Mouse (Mus musculus): ENCODE measurements around the gene Olfr531. TPM values are rescaled to one million over a fixed set of nuclear protein-coding genes. Genes with fewer than 3 reads are reported as not detected.

The Olfr531 gene
- not detected in 2 replicates for polyA plus RNA-seq (2012; rRNA removed)

DNA sequence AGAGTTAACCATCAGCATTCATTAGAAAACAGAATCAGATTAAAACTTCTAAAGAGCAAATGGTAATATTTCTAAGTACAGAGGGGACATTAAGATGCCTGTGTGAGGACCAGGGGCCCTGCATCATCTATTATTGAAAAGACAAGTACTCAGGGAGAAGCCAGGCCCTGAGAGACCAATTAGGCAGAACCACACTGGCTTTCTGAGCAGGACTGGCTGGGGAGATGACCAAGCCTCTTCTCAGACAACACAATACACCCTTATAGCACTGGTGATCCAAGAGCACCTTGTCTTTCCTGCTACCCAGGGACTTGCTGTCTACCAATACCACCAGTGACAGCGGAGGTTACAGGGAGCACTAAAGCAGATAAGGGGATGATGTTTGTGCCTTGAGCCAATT, at the start of gene Olfr531:
TSS of gene Olfr531 (minus strand) at position 101 of the 400 bp plus-strand sequence.
- Histone ChIP-seq H3K27me3 (ENCODE audit: control insufficient read depth, insufficient read depth, low read length) (no peaks in the 10 kb centered on the region), H3K4me3 (ENCODE audit: extremely low read depth, insufficient read depth, insufficient read length) (no peak within 1 kb of the TSS), H3K36me3 (ENCODE audit: control insufficient read depth, insufficient read depth, low read length) (no peaks in the 10 kb centered on the region), H3K4me1 (ENCODE audit: control insufficient read depth, insufficient read depth, insufficient read length) (no peaks in the 10 kb centered on the region), H3K27ac (ENCODE audit: insufficient read depth, low read length) (no peak within 1 kb of the TSS)
- no peak for DNase-seq (ENCODE audit: low read depth in 1 of 2, low spot score in 2 of 2)
- 91% methylated on average over 1 of the region's 1 CpGs for WGBS
- TF ChIP-seq POLR2A (IDR thresholded peaks at IDR 0.05; ENCODE audit: low read depth, low read length) (no peak), CTCF (IDR thresholded peaks at IDR 0.05; ENCODE audit: extremely low read depth, insufficient read depth, insufficient read length, insufficient replicate concordance) (no peak)

GRCm38 (mm10) chr7:140443141-140443540, 40.4 kb upstream of the Olfr531 start:
- no peak overlapping the region for H3K4me3 ChIP-seq (ENCODE audit: extremely low read depth, insufficient read depth, insufficient read length)
- DNase-seq (ENCODE audit: low read depth in 1 of 2, low spot score in 2 of 2): no peak
- 86% methylated on average over 1 of the region's 1 CpGs for WGBS
- TF ChIP-seq CTCF (IDR thresholded peaks at IDR 0.05; ENCODE audit: extremely low read depth, insufficient read depth, insufficient read length, insufficient replicate concordance) (no peak), POLR2A (IDR thresholded peaks at IDR 0.05; ENCODE audit: low read depth, low read length) (no peak)
- H3K4me1 ChIP-seq (ENCODE audit: control insufficient read depth, insufficient read depth, insufficient read length): no peaks in the 10 kb centered on the region
- H3K27ac ChIP-seq (ENCODE audit: insufficient read depth, low read length): no peak overlapping the region
- H3K27me3 ChIP-seq (ENCODE audit: control insufficient read depth, insufficient read depth, low read length): no peaks in the 10 kb centered on the region
- H3K36me3 ChIP-seq (ENCODE audit: control insufficient read depth, insufficient read depth, low read length): no peaks in the 10 kb centered on the region

- TF ChIP-seq POLR2A (IDR thresholded peaks at IDR 0.05; ENCODE audit: low read depth, low read length): no peak
- TF ChIP-seq CTCF (IDR thresholded peaks at IDR 0.05; ENCODE audit: extremely low read depth, insufficient read depth, insufficient read length, insufficient replicate concordance): no peak
- no peaks in the 10 kb centered on the region for H3K36me3 ChIP-seq (ENCODE audit: control insufficient read depth, insufficient read depth, low read length)
- no peaks in the 10 kb centered on the region for H3K4me1 ChIP-seq (ENCODE audit: control insufficient read depth, insufficient read depth, insufficient read length)
- 88% methylated on average over 1 of the region's 1 CpGs for WGBS
- no peaks in the 10 kb centered on the region for H3K27me3 ChIP-seq (ENCODE audit: control insufficient read depth, insufficient read depth, low read length)
- H3K4me3 ChIP-seq (ENCODE audit: extremely low read depth, insufficient read depth, insufficient read length): no peak within 1 kb of the TSS
- no peak within 1 kb of the TSS for H3K27ac ChIP-seq (ENCODE audit: insufficient read depth, low read length)
- DNase-seq (ENCODE audit: low read depth in 1 of 2, low spot score in 2 of 2): no peak
These were observed 18.8 kb upstream of the Olfr531 start, which contains the start of gene Olfr532 for GRCm38 (mm10) chr7:140421539-140421938. Gene Olfr532, minus strand, starts transcription at chr7:140421639.

- Histone ChIP-seq H3K4me3 (ENCODE audit: extremely low read depth, insufficient read depth, insufficient read length) (no peak overlapping the region), H3K36me3 (ENCODE audit: control insufficient read depth, insufficient read depth, low read length) (no peaks in the 10 kb centered on the region), H3K27me3 (ENCODE audit: control insufficient read depth, insufficient read depth, low read length) (no peaks in the 10 kb centered on the region), H3K27ac (ENCODE audit: insufficient read depth, low read length) (no peak overlapping the region), H3K4me1 (ENCODE audit: control insufficient read depth, insufficient read depth, insufficient read length) (no peaks in the 10 kb centered on the region)
- WGBS: 85% methylated on average over 2 of the region's 2 CpGs
- DNase-seq (ENCODE audit: low read depth in 1 of 2, low spot score in 2 of 2): no peak
- TF ChIP-seq CTCF (IDR thresholded peaks at IDR 0.05; ENCODE audit: extremely low read depth, insufficient read depth, insufficient read length, insufficient replicate concordance): no peak
- TF ChIP-seq POLR2A (IDR thresholded peaks at IDR 0.05; ENCODE audit: low read depth, low read length): no peak
These were observed 25.8 kb downstream of the Olfr531 start for GRCm38 (mm10) chr7:140376911-140377310.

GRCm38 (mm10) chr7:140376231-140376630, 26.5 kb downstream of the Olfr531 start, which contains the start of gene Olfr530:
Gene Olfr530, minus strand, starts transcription at chr7:140376331.
- H3K27ac ChIP-seq (ENCODE audit: insufficient read depth, low read length): no peak within 1 kb of the TSS
- no peaks in the 10 kb centered on the region for H3K27me3 ChIP-seq (ENCODE audit: control insufficient read depth, insufficient read depth, low read length)
- no peak for TF ChIP-seq CTCF (IDR thresholded peaks at IDR 0.05; ENCODE audit: extremely low read depth, insufficient read depth, insufficient read length, insufficient replicate concordance)
- no peak for TF ChIP-seq POLR2A (IDR thresholded peaks at IDR 0.05; ENCODE audit: low read depth, low read length)
- WGBS: 58% methylated on average over 1 of the region's 1 CpGs
- no peaks in the 10 kb centered on the region for H3K36me3 ChIP-seq (ENCODE audit: control insufficient read depth, insufficient read depth, low read length)
- DNase-seq (ENCODE audit: low read depth in 1 of 2, low spot score in 2 of 2): no peak
- H3K4me3 ChIP-seq (ENCODE audit: extremely low read depth, insufficient read depth, insufficient read length): no peak within 1 kb of the TSS
- H3K4me1 ChIP-seq (ENCODE audit: control insufficient read depth, insufficient read depth, insufficient read length): no peaks in the 10 kb centered on the region

GRCm38 (mm10) chr7:140374300-140374699, 28.4 kb downstream of the Olfr531 start:
- Histone ChIP-seq H3K4me3 (ENCODE audit: extremely low read depth, insufficient read depth, insufficient read length) (no peak overlapping the region), H3K27me3 (ENCODE audit: control insufficient read depth, insufficient read depth, low read length) (no peaks in the 10 kb centered on the region), H3K4me1 (ENCODE audit: control insufficient read depth, insufficient read depth, insufficient read length) (no peaks in the 10 kb centered on the region), H3K27ac (ENCODE audit: insufficient read depth, low read length) (no peak overlapping the region), H3K36me3 (ENCODE audit: control insufficient read depth, insufficient read depth, low read length) (no peaks in the 10 kb centered on the region)
- DNase-seq (ENCODE audit: low read depth in 1 of 2, low spot score in 2 of 2): no peak
- TF ChIP-seq CTCF (IDR thresholded peaks at IDR 0.05; ENCODE audit: extremely low read depth, insufficient read depth, insufficient read length, insufficient replicate concordance) (no peak), POLR2A (IDR thresholded peaks at IDR 0.05; ENCODE audit: low read depth, low read length) (no peak)
- 49% methylated on average over 4 of the region's 4 CpGs for WGBS

GRCm38 (mm10) chr7:140361571-140361970, 41.1 kb downstream of the Olfr531 start, which contains the start of gene Olfr60:
Gene Olfr60, minus strand, starts transcription at chr7:140361671.
- no peak for DNase-seq (ENCODE audit: low read depth in 1 of 2, low spot score in 2 of 2)
- H3K27ac ChIP-seq (ENCODE audit: insufficient read depth, low read length): no peak within 1 kb of the TSS
- no peaks in the 10 kb centered on the region for H3K27me3 ChIP-seq (ENCODE audit: control insufficient read depth, insufficient read depth, low read length)
- H3K4me1 ChIP-seq (ENCODE audit: control insufficient read depth, insufficient read depth, insufficient read length): no peaks in the 10 kb centered on the region
- no peaks in the 10 kb centered on the region for H3K36me3 ChIP-seq (ENCODE audit: control insufficient read depth, insufficient read depth, low read length)
- WGBS: 70% methylated on average over 3 of the region's 3 CpGs
- TF ChIP-seq POLR2A (IDR thresholded peaks at IDR 0.05; ENCODE audit: low read depth, low read length): no peak
- TF ChIP-seq CTCF (IDR thresholded peaks at IDR 0.05; ENCODE audit: extremely low read depth, insufficient read depth, insufficient read length, insufficient replicate concordance): no peak
- no peak within 1 kb of the TSS for H3K4me3 ChIP-seq (ENCODE audit: extremely low read depth, insufficient read depth, insufficient read length)

Other genes with a start within 250 kb of the Olfr531 start
- 0.04 and 0.08 TPM in 2 replicates for gene Sprn, start 248.0 kb downstream of the Olfr531 start, polyA plus RNA-seq (2012; rRNA removed)
- gene Olfr522, start 238.2 kb downstream of the Olfr531 start, polyA plus RNA-seq (2012; rRNA removed): not detected in 2 replicates
- gene Olfr523, start 229.7 kb downstream of the Olfr531 start, polyA plus RNA-seq (2012; rRNA removed): 0.12 TPM in 1 of 2 replicates, not detected in the other
- gene Olfr524, start 197.0 kb downstream of the Olfr531 start, polyA plus RNA-seq (2012; rRNA removed): 0.01 and 0.07 TPM in 2 replicates
- 1.3 and 2.1 TPM in 2 replicates for gene Cd163l1, start 184.7 kb downstream of the Olfr531 start, polyA plus RNA-seq (2012; rRNA removed)
- 0.99 and 1.9 TPM in 2 replicates for gene 5830411N06Rik, start 155.6 kb downstream of the Olfr531 start, polyA plus RNA-seq (2012; rRNA removed)
- not detected in 2 replicates for gene Olfr525, start 82.1 kb downstream of the Olfr531 start, polyA plus RNA-seq (2012; rRNA removed)
- not detected in 2 replicates for gene Olfr527, start 68.9 kb downstream of the Olfr531 start, polyA plus RNA-seq (2012; rRNA removed)
- 0.27 and 0.40 TPM in 2 replicates for gene Olfr60, start 41.2 kb downstream of the Olfr531 start, polyA plus RNA-seq (2012; rRNA removed)
- gene Olfr530, start 26.6 kb downstream of the Olfr531 start, polyA plus RNA-seq (2012; rRNA removed): 0.08 TPM in 1 of 2 replicates, not detected in the other
- gene Olfr532, start 18.7 kb upstream of the Olfr531 start, polyA plus RNA-seq (2012; rRNA removed): not detected in 2 replicates
- gene Olfr533, start 60.5 kb upstream of the Olfr531 start, polyA plus RNA-seq (2012; rRNA removed): not detected in 2 replicates
- not detected in 2 replicates for gene Olfr535, start 81.3 kb upstream of the Olfr531 start, polyA plus RNA-seq (2012; rRNA removed)
- gene Olfr536, start 104.5 kb upstream of the Olfr531 start, polyA plus RNA-seq (2012; rRNA removed): not detected in 2 replicates
- gene Olfr538, start 165.0 kb upstream of the Olfr531 start, polyA plus RNA-seq (2012; rRNA removed): not detected in 2 replicates
- gene Olfr46, start 198.4 kb upstream of the Olfr531 start, polyA plus RNA-seq (2012; rRNA removed): not detected in 2 replicates
- not detected in 2 replicates for gene Olfr61, start 226.1 kb upstream of the Olfr531 start, polyA plus RNA-seq (2012; rRNA removed)
- not detected in 2 replicates for gene Olfr53, start 243.5 kb upstream of the Olfr531 start, polyA plus RNA-seq (2012; rRNA removed)